Mouse (Mus musculus) kidney, adult 2 months (tissue): ENCODE results near the gene Ube2e1. TPM values are rescaled to one million over a fixed set of nuclear protein-coding genes. Genes with fewer than 3 reads are reported as not detected.
A peak's percentile ranks its signal among the peaks of the same experiment; 100 is the strongest.

Experiments used
- DNase-seq: peaks from one replicate; pipeline ENCODE4 v3.0.0; 2021
- H3K27ac ChIP-seq: fragments of 200-500 bp; 2 replicates; pipeline ENCODE4 v1.5.1; 2012; ENCODE audit warnings: low read depth, low read length, control low read depth, inconsistent platforms; ENCODE audit not compliant: insufficient read depth
- H3K27me3 ChIP-seq: fragments of 200-500 bp; replicated peaks from 2 replicates; pipeline ENCODE4 v1.6.1; 2012; ENCODE audit warnings: mild to moderate bottlenecking, moderate library complexity, low read length, inconsistent platforms; ENCODE audit not compliant: control insufficient read depth, insufficient read depth
- H3K36me3 ChIP-seq: fragments of 200-500 bp; 2 replicates; pipeline ENCODE4 v1.6.1; 2012; ENCODE audit warnings: mild to moderate bottlenecking, moderate library complexity, low read length, inconsistent platforms; ENCODE audit not compliant: control insufficient read depth, insufficient read depth
- H3K4me1 ChIP-seq: fragments of 200-500 bp; 2 replicates; pipeline ENCODE4 v1.6.1; 2011; ENCODE audit warnings: low read length; ENCODE audit not compliant: control insufficient read depth, insufficient read depth
- H3K4me3 ChIP-seq: fragments of 200-500 bp; 2 replicates; pipeline ENCODE4 v1.5.1; 2011; ENCODE audit warnings: mild to moderate bottlenecking, low read depth, low read length, control low read depth; ENCODE audit not compliant: insufficient read depth
- CTCF ChIP-seq: fragments of 200-500 bp; conservative IDR thresholded peaks from 2 replicates; pipeline ENCODE4 v1.5.1; 2011; ENCODE audit warnings: low read depth, mild to moderate bottlenecking, control low read depth, low read length, moderate library complexity, mixed read lengths; ENCODE audit not compliant: insufficient read depth, insufficient read length
- POLR2A ChIP-seq: fragments of 200-500 bp; IDR thresholded peaks from one replicate; pipeline ENCODE4 v1.6.1; 2011; ENCODE audit warnings: low read depth, low read length, control low read depth
- WGBS: fragments of 180-500 bp; shearing (Covaris S2); methylation state at CpG from one replicate; pipeline ENCODE4 v1.1.7; 2018; 5-methylcytosine and 5-hydroxymethylcytosine counted together
- polyA plus RNA-seq: library from polyadenylated mRNA; depleted of rRNA; stranded (reverse); fragments of >200 nt; gene quantifications from 2 replicates; pipeline ENCODE4 v1.2.3, GENCODE M21; 2012

The Ube2e1 gene
- polyA plus RNA-seq, 1 experiment, result 51.8 TPM

DNA sequence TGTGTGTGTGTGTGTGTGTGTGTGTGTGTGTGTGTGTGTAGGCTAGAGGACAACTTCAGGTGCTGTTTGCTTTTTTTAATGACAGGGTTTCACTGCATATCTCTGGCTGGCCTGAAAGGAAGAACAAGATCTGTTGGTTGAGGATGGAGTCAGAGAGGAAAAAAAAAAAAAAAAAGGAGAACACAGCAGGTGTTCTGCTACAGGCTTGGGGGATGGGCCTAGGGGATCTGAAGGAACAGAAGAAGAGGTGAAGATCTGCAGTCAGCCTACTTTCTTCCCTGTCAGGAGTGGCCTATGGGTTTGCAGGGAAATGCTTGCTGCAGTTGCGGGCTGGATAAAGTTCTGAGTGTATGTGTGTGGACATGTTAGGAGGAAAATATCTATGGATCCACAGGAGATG is 19.0 kb upstream of the Ube2e1 start:
- Histone ChIP-seq H3K27me3 (no peaks in the 10 kb centered on the region), H3K4me1 (peaks cover 20% of the 10 kb centered on the region), H3K4me3 (no peak overlapping the region), H3K36me3 (no peaks in the 10 kb centered on the region), H3K27ac (no peak overlapping the region; the same call in 1 of the 2 replicates)
- WGBS, result 100% methylated on average over 1 of the region's 1 CpGs
- TF ChIP-seq CTCF (no peak), POLR2A (no peak)
- DNase-seq, result no peak

DNA sequence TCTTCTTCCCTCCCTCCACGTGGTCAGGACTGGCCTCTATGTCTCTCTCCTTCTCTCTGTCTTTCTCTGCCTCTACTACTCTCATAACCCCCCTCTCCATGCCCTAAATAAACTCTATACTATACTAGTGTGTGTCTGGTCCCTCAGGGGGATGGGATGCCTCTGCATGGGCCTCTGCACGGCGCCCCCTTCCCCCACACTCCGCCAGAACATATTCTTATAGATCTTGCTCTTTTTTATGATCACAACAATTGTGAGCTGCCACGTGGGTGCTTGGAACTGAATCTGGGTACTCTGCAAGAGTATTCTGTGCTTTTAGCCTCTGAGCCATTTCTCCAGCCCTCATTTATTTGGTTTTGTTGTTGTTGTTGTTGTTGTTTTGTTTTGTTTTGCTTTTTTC is 18.2 kb upstream of the Ube2e1 start:
- DNase-seq, result no peak
- WGBS, result 72% methylated on average over 5 of the region's 5 CpGs
- H3K4me1 ChIP-seq, result peaks cover 17% of the 10 kb centered on the region
- H3K36me3 ChIP-seq, result no peaks in the 10 kb centered on the region
- no peak for TF ChIP-seq POLR2A
- no peak for TF ChIP-seq CTCF
- H3K4me3 ChIP-seq, result no peak overlapping the region
- H3K27me3 ChIP-seq, result no peaks in the 10 kb centered on the region
- no peak overlapping the region for H3K27ac ChIP-seq

DNA sequence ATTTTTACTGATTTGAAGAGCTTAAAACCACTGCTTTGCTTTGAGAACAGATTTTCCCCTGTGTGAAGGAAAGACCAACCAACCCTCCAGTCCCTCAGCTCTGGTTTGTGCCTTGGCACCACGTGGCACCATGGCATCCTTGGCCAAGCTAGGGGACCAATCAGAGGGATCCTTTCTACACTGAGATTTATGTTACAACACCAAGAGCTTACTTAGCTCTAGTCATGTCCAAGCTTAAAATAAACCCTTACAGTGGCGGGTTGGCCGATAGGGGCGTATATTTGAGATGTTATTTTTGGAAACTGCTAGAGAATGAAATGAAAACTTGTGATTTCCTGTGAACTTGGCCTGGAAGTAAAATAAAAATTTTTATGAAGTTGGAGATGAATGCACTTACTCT is 11.9 kb upstream of the Ube2e1 start:
- H3K4me3 ChIP-seq, result no peak overlapping the region
- H3K27me3 ChIP-seq, result no peaks in the 10 kb centered on the region
- H3K27ac ChIP-seq, result no peak overlapping the region
- DNase-seq, result no peak
- no peaks in the 10 kb centered on the region for H3K4me1 ChIP-seq
- WGBS, result 44% methylated on average over 4 of the region's 4 CpGs
- no peaks in the 10 kb centered on the region for H3K36me3 ChIP-seq
- TF ChIP-seq CTCF, result no peak

DNA sequence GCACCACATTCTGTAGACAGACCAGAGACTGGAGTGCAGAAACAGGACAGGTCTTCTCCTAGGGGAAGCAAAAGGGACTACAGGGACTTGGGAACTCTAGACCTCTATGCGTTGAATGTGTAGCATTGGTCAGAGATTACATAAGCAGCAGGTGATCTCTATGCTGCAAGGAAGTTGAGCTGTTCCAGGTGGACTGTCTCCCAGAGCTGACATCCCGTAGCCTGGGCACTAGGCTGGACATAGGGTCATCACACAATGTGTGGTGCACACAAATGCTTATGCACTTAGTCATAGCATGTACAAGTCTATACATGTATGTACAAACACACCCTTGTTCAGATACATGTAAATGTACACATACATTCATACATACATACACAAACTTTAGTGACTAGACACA is 11.1 kb upstream of the Ube2e1 start:
- Histone ChIP-seq H3K36me3 (no peaks in the 10 kb centered on the region), H3K4me1 (no peaks in the 10 kb centered on the region), H3K27me3 (no peaks in the 10 kb centered on the region), H3K4me3 (no peak overlapping the region), H3K27ac (no peak overlapping the region)
- DNase-seq, result no peak
- no peak for TF ChIP-seq CTCF
- TF ChIP-seq POLR2A, result no peak
- WGBS, result 89% methylated on average over 2 of the region's 2 CpGs

DNA sequence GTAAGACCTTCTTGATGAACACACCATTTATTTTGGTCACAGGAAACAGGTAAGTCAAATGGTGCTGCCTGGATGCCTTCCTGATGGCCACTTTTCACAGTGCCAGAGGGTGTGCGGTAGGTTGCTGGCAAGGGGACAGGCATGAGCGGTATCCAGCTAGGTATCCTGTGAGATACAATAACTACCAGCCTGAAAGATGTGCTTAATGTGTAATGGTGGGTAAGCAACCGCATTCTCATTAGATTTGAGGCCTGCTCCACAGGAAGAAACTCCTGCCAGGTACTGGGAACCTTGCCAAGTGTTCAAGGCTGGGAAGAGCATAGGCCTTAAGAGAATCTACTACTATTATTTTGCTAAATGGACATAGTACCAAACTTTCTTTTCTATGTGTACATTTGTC is 9.4 kb upstream of the Ube2e1 start:
- WGBS, result 64% methylated on average over 3 of the region's 3 CpGs
- H3K27me3 ChIP-seq, result no peaks in the 10 kb centered on the region
- peak; percentile 51 for DNase-seq
- no peak overlapping the region for H3K27ac ChIP-seq
- no peaks in the 10 kb centered on the region for H3K4me1 ChIP-seq
- TF ChIP-seq CTCF, result no peak
- TF ChIP-seq POLR2A, result no peak
- no peaks in the 10 kb centered on the region for H3K36me3 ChIP-seq
- H3K4me3 ChIP-seq, result no peak overlapping the region

DNA sequence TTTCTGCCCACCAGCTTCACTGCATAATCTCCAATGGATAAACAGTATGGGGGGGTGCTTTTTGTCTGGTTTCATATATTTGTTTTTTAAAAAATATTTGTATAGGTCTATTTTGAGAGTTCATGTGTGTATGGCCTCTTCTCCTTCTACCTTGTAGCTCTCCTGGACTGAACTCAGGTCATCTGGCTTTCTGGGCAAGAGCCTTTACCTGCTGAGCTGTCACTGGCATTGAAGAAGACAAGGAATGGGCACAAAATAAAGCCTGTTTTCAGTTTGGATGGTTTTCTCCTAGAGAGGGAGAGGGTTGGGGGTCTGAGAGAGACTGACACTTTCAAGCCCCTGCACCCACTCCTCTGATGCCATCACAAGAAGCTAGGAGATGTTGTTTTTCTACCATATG is 4.4 kb upstream of the Ube2e1 start:
- no peak for DNase-seq
- Histone ChIP-seq H3K27me3 (no peaks in the 10 kb centered on the region), H3K36me3 (no peaks in the 10 kb centered on the region), H3K4me3 (no peak overlapping the region), H3K4me1 (no peaks in the 10 kb centered on the region), H3K27ac (no peak overlapping the region)
- TF ChIP-seq CTCF (no peak), POLR2A (no peak)

DNA sequence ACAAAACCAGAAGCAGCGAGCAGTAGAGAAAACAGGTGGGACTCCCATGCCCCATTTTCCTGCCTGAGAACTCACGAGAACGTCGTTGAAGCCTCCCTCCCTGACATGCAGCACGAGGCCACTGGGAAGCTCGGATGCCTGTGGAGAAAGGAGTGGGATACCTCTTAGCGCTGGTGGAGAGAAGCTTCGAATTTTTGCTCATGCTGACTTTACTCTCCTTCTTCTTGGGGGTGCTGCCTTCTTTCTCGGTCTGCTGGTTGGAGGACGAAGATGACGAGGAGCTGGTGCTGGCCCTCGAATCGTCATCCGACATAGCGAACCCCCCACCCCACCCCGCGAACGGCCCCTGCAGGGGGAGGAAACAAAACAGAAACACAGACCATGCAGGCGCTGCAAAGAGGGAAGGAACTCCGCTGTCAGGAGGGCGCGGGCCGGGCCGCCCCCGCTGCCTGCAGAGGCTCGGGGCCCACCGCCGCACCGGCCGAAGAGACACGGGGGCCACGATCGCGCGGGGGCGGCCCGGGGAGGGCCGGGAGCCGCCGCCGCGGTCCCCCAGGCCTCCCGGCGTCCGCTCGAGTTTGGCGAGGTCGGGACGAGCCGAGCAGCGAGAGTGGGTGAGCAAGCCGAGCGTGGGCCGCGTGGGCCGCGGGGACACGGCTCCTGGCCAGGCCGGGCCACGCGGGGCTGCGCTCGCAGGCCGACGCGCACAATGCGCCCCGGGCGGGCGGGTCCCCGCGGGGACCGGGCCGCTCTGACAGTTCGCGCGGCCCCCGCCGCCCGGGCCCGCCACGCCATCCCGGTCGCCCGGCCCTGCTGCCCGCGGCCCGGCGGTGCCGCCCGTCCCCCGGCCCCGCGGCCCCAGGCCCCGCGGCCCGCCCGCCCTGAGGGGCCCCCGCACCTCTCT is 618 bp downstream of the Ube2e1 start:
- peak overlapping the region; percentile 36; the same call in 1 of the 2 replicates for H3K27ac ChIP-seq
- WGBS, result under 1% methylated on average over 86 of the region's 99 CpGs
- no peaks in the 10 kb centered on the region for H3K27me3 ChIP-seq
- no peaks in the 10 kb centered on the region; the same call in 1 of the 2 replicates for H3K4me1 ChIP-seq
- DNase-seq, result no peak
- TF ChIP-seq POLR2A (no peak), CTCF (no peak)
- peak overlapping the region; percentile 98 for H3K4me3 ChIP-seq
- H3K36me3 ChIP-seq, result no peaks in the 10 kb centered on the region; the same call in 1 of the 2 replicates
